Mouse (Mus musculus) Muller cell, postnatal 12 days (primary cell): ENCODE measurements around the gene Dirc2.

ENCODE experiments used
- DNase-seq: peaks from one replicate; pipeline ENCODE4 v3.0.0-alpha.2; 2015; ENCODE audit errors: inconsistent ontology term

The Dirc2 gene

DNA sequence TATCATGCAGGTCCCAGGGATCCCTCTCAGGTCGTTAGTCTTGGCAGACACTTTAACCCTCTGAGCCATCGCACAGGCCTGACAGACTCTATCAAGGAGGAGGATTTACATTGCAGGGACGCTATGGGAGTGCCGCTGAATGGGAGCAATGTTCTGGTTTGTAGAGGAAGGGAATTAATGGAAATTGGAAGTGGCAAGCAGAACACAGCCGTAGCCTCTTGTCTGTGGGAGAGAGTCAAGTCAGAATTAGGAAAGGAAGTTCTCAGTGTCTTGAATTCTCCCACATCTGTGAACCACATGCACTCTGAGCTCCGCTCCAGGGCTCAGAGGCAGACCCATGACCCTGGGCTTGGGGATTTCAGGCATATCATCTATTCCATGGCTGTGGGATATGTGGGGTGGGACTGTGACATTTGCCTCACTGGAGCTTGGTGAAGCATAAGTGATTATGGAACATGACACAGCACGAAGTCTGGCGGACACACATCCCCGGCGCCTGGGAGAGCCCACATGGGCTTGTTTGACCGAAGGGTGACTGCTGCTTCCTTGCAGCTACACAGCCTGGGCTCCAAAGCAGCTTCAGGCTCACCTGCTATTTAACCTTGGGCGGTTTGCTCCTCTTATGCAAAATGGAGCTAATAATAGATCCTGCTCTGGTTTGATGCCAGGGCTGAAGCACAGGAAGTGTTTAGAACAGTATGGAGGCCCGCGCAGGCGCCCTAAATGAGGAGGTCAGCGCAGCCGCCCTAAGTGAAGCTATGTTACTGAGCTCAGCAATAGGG, 87.6 kb downstream of the Dirc2 start:
- peak; percentile 17 for DNase-seq

DNA sequence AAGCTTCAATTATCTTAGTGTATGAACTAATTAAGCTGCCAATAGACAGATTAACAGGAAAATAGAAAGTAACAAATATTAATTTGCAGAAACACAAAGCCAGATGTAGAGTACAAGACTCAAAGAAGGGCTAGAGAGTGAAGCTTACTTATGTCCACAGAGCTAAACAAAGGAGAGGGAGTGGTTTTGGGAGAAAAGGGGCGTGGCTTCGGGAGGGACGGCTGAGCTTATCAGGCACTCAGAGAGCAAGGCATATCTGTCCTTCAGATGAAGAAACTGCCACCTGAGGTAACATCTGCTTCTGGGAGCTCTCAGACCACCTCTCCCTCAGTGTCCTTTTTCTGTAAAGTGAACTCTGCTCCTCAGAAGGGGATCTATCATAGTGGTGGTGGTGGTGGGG, 90.7 kb downstream of the Dirc2 start:
- DNase-seq: no peak

DNA sequence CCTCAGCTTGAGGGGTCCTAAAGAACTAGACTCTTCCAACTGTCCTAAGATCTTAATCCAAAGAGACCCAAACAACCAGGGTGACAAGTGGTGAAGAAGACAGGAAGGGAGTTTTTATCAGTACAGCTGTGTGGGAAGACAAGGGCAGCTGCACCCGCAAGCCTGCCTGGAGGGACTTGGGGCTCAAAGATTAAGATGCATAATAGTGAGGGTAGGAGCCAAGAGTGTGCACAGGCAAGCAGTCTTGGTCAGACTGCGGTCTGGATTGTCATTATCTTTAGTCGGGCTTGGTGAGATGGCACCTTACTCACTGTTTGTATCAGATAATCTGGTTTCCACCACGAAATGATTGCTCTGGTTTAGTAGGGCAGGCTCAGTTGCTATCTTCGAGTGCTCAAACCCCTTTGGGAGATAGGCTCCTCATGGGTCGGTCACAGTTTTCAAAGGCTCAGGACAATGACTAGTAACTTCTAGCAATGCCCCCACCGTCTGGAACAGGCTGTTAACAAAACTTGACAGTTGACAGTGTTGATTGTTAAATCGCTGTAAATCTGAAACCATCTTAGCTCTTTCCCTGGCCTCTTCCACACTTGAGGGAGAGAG, 91.5 kb downstream of the Dirc2 start:
- no peak for DNase-seq

DNA sequence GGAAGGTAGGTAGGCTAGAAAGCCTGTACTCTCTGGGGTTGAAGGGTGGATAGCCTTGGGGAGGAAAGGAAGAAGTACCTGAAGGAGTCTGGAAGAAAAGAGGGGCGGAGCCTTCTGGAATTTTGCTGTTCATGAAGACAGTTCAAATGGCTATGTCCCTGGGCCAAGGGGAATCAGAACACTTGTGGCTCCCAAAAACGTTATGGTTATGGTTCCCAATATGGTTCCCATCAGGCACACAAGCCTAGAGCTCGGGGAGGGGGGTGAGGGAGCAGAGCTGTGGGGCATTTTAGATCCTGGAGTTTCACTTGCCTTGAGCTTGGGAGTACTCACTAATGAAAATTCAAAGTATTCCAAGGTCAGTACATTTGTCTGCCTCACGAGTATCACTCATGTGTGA, 104.3 kb downstream of the Dirc2 start:
- DNase-seq: no peak

DNA sequence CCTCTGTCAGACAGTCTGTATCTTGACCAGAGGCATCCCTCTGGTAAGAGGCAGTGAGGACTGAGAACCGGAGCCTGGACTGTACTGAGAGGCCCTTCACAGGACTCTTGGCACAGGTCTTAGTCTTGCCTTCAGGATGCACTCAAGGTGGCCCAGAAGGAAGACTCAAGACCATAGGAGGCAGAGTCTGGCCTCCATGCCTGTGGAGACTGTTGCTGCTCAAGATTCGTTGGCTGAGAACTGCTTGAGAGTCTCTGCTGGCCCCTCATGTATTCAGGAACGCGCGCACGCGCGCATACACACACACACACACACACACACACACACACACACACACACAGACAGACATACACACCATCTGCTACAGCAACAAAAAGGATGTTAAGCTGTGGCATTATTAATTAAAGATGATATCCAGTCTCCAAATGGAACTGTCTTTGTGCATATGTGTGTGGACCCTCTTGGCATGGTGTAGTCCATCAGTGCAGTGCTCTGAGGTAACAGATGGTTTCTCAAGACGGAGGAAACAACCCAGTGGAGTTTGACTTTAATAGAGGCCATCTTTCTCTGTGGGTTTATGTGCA, 105.2 kb downstream of the Dirc2 start:
- no peak for DNase-seq

DNA sequence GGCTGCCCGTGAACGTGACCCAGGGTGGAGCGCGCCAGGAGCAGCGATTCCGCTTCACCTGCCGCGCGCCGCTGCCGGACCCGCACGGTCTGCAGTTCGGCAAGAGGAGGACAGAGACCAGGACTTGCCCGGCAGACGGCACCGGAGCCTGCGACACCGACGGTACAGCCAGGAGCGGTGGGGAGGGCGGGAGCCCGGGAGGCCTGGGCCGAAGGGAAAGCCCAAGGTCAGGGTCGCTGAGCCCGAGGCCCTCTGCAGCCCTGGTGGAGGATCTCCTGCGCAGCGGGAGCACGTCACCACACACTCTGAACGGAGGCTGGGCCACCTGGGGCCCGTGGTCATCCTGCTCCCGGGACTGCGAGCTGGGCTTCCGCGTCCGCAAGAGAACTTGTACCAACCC, 108.9 kb downstream of the Dirc2 start:
- no peak for DNase-seq

DNA sequence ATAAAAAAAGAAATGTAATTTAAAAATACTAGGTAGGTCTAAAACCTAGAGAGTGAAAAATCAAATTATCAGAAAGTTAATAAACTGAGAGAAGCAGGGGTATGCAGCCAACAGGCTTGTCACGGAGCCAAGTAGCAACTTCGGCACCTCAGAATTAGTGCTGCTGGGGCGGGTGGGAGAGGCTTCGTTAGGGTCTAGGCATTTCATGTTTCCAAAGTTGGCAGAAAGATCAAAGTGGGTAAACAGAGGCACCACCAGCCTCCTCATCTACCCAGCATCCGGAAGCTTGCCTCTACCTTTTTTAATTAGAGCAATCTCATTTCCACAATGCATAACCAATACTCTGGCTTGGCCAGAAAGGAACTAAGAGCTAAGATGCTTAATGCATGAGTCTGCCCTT, 115.2 kb downstream of the Dirc2 start:
- no peak for DNase-seq

DNA sequence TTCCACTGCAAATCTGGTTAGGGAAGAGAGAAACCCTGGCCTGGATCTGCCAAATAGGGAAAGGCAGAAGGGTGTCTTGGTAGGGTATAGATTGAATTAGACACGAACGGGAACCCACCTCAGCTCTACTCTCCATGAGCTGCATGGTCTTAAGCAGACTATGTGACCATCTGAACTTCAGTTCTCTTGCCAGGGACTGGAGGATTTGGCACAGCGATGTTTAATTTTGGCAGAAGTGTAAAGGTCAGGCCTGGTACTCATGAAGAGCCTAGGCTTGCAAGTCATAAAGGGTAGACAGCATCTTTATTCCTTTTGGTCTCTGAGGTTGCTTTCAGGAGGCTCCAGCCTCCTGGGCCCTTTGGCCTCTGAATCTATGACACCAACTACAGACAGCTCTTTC, 116.5 kb downstream of the Dirc2 start:
- no peak for DNase-seq

DNA sequence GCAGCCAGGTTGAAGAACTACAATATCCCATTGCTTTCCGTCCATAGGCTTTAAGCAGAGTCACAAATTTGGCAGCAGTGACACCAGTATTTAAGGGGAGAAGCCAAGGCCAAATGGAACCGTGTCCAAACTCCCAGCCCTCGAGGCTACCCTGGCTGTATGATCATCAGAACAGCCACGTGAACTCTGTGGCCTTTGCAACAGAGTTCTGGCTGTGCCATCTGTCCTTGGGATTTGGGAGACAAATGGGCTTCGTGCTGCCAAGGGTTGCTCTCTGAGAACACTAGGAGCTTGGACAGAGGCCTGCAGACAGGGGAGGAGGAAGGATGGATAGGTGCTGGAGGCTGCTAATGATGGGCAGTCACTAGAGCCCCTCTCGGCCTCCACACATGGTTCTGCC, 117.0 kb downstream of the Dirc2 start:
- DNase-seq: peak; percentile 43

DNA sequence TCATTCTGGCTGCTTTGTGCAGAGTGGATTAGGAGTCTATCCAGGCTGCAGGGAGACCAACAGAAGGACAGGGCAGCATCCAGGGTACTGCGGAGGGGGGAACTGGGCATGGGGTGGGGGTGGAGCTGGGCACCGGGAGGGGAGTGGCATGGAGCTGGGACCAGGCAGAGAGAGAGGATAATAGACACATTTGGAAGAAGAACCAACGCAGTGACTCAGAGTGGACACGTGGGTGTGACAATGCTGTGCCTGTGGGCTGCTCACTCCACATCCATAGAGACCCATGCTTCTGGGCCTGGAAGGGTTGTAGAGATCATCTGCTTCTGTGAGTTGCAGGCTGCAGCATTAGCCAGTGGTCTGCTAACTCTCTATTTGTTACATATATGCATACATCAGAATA, 120.3 kb downstream of the Dirc2 start:
- DNase-seq: peak; percentile 59
